Mouse (Mus musculus): ENCODE data around the gene Rapgef6. TPM values are rescaled to one million over a fixed set of nuclear protein-coding genes. Genes with fewer than 3 reads are reported as not detected.

Rapgef6 gene
- polyA plus RNA-seq, 1 experiment from 2014 or later = 27.8 TPM

- no peaks in the 10 kb centered on the region for H3K27me3 ChIP-seq (ENCODE audit: control insufficient read depth, insufficient read depth, low read length)
- 76% methylated on average over 2 of the region's 2 CpGs for WGBS
- no peaks in the 10 kb centered on the region for H3K9me3 ChIP-seq (replicated peaks; ENCODE audit: control insufficient read depth, low read length)
- H3K4me1 ChIP-seq (ENCODE audit: control insufficient read depth, insufficient read depth, low read length) = no peaks in the 10 kb centered on the region
- H3K27ac ChIP-seq (replicated peaks; ENCODE audit: low read depth, low read length) = no peak overlapping the region
- no peak overlapping the region for H3K4me2 ChIP-seq (ENCODE audit: low read depth, low read length)
- ATAC-seq (replicated peaks; ENCODE audit: insufficient number of reproducible peaks, low FRiP score, low TSS enrichment, low read depth) = no peak
- H3K4me3 ChIP-seq (ENCODE audit: low read depth, low read length) = no peak overlapping the region
- H3K36me3 ChIP-seq (replicated peaks; ENCODE audit: control insufficient read depth, insufficient read depth, low read depth, low read length) = no peaks in the 10 kb centered on the region; the same call in 1 of the 2 replicates
- no peak for DNase-seq (ENCODE audit: low spot score)
- no peak overlapping the region for H3K9ac ChIP-seq (replicated peaks; ENCODE audit: low read length)
These were observed 190.2 kb downstream of the Rapgef6 start for GRCm38 (mm10) chr11:54712849-54713248.

- no peaks in the 10 kb centered on the region for H3K4me1 ChIP-seq (ENCODE audit: control insufficient read depth, insufficient read depth, low read length)
- H3K9me3 ChIP-seq (replicated peaks; ENCODE audit: control insufficient read depth, low read length) = no peaks in the 10 kb centered on the region
- no peak overlapping the region for H3K9ac ChIP-seq (replicated peaks; ENCODE audit: low read length)
- 74% methylated on average over 3 of the region's 3 CpGs for WGBS
- ATAC-seq (replicated peaks; ENCODE audit: insufficient number of reproducible peaks, low FRiP score, low TSS enrichment, low read depth) (no peak), DNase-seq (ENCODE audit: low spot score) (no peak)
- no peaks in the 10 kb centered on the region for H3K27me3 ChIP-seq (ENCODE audit: control insufficient read depth, insufficient read depth, low read length)
- H3K4me3 ChIP-seq (ENCODE audit: low read depth, low read length) = no peak overlapping the region
- H3K36me3 ChIP-seq (replicated peaks; ENCODE audit: control insufficient read depth, insufficient read depth, low read depth, low read length) = peaks cover 3% of the 10 kb centered on the region
- H3K4me2 ChIP-seq (ENCODE audit: low read depth, low read length) = no peak overlapping the region
- no peak overlapping the region for H3K27ac ChIP-seq (replicated peaks; ENCODE audit: low read depth, low read length)
These were observed 195.2 kb downstream of the Rapgef6 start for GRCm38 (mm10) chr11:54717893-54718292.

- Histone ChIP-seq H3K36me3 (replicated peaks; ENCODE audit: control insufficient read depth, insufficient read depth, low read depth, low read length) (peaks cover 3% of the 10 kb centered on the region), H3K4me2 (ENCODE audit: low read depth, low read length) (no peak overlapping the region), H3K27me3 (ENCODE audit: control insufficient read depth, insufficient read depth, low read length) (no peaks in the 10 kb centered on the region), H3K27ac (replicated peaks; ENCODE audit: low read depth, low read length) (no peak overlapping the region), H3K9me3 (replicated peaks; ENCODE audit: control insufficient read depth, low read length) (no peaks in the 10 kb centered on the region), H3K4me3 (ENCODE audit: low read depth, low read length) (no peak overlapping the region), H3K9ac (replicated peaks; ENCODE audit: low read length) (no peak overlapping the region), H3K4me1 (ENCODE audit: control insufficient read depth, insufficient read depth, low read length) (no peaks in the 10 kb centered on the region)
- WGBS = 88% methylated on average over 3 of the region's 3 CpGs
- DNase-seq (ENCODE audit: low spot score) (no peak), ATAC-seq (replicated peaks; ENCODE audit: insufficient number of reproducible peaks, low FRiP score, low TSS enrichment, low read depth) (no peak)
These were observed 196.0 kb downstream of the Rapgef6 start for GRCm38 (mm10) chr11:54718601-54719000.

GRCm38 (mm10) chr11:54722057-54722456 is 199.4 kb downstream of the Rapgef6 start:
- ATAC-seq (replicated peaks; ENCODE audit: insufficient number of reproducible peaks, low FRiP score, low TSS enrichment, low read depth) (no peak), DNase-seq (ENCODE audit: low spot score) (no peak)
- H3K9ac ChIP-seq (replicated peaks; ENCODE audit: low read length) = no peak overlapping the region
- WGBS = 90% methylated on average over 6 of the region's 6 CpGs
- H3K4me3 ChIP-seq (ENCODE audit: low read depth, low read length) = no peak overlapping the region
- H3K27ac ChIP-seq (replicated peaks; ENCODE audit: low read depth, low read length) = no peak overlapping the region
- H3K36me3 ChIP-seq (replicated peaks; ENCODE audit: control insufficient read depth, insufficient read depth, low read depth, low read length) = peaks cover 3% of the 10 kb centered on the region
- no peaks in the 10 kb centered on the region for H3K27me3 ChIP-seq (ENCODE audit: control insufficient read depth, insufficient read depth, low read length)
- H3K4me1 ChIP-seq (ENCODE audit: control insufficient read depth, insufficient read depth, low read length) = no peaks in the 10 kb centered on the region
- no peak overlapping the region for H3K4me2 ChIP-seq (ENCODE audit: low read depth, low read length)
- H3K9me3 ChIP-seq (replicated peaks; ENCODE audit: control insufficient read depth, low read length) = no peaks in the 10 kb centered on the region

- Histone ChIP-seq H3K4me3 (ENCODE audit: low read depth, low read length) (no peak overlapping the region), H3K9me3 (replicated peaks; ENCODE audit: control insufficient read depth, low read length) (no peaks in the 10 kb centered on the region), H3K4me2 (ENCODE audit: low read depth, low read length) (no peak overlapping the region), H3K36me3 (replicated peaks; ENCODE audit: control insufficient read depth, insufficient read depth, low read depth, low read length) (peaks cover 6% of the 10 kb centered on the region), H3K27me3 (ENCODE audit: control insufficient read depth, insufficient read depth, low read length) (no peaks in the 10 kb centered on the region), H3K27ac (replicated peaks; ENCODE audit: low read depth, low read length) (no peak overlapping the region), H3K9ac (replicated peaks; ENCODE audit: low read length) (no peak overlapping the region), H3K4me1 (ENCODE audit: control insufficient read depth, insufficient read depth, low read length) (no peaks in the 10 kb centered on the region)
- 94% methylated on average over 4 of the region's 4 CpGs for WGBS
- ATAC-seq (replicated peaks; ENCODE audit: insufficient number of reproducible peaks, low FRiP score, low TSS enrichment, low read depth) (no peak), DNase-seq (ENCODE audit: low spot score) (no peak)
These were observed 201.8 kb downstream of the Rapgef6 start for GRCm38 (mm10) chr11:54724353-54725034.

GRCm38 (mm10) chr11:54726571-54727062 is 204.0 kb downstream of the Rapgef6 start:
- no peak overlapping the region for H3K4me3 ChIP-seq (ENCODE audit: low read depth, low read length)
- 82% methylated on average over 3 of the region's 3 CpGs for WGBS
- ATAC-seq (replicated peaks; ENCODE audit: insufficient number of reproducible peaks, low FRiP score, low TSS enrichment, low read depth) = no peak
- no peak for DNase-seq (ENCODE audit: low spot score)
- H3K36me3 ChIP-seq (replicated peaks; ENCODE audit: control insufficient read depth, insufficient read depth, low read depth, low read length) = peaks cover 6% of the 10 kb centered on the region
- H3K4me2 ChIP-seq (ENCODE audit: low read depth, low read length) = no peak overlapping the region
- no peaks in the 10 kb centered on the region for H3K27me3 ChIP-seq (ENCODE audit: control insufficient read depth, insufficient read depth, low read length)
- no peaks in the 10 kb centered on the region for H3K9me3 ChIP-seq (replicated peaks; ENCODE audit: control insufficient read depth, low read length)
- no peak overlapping the region for H3K9ac ChIP-seq (replicated peaks; ENCODE audit: low read length)
- no peaks in the 10 kb centered on the region for H3K4me1 ChIP-seq (ENCODE audit: control insufficient read depth, insufficient read depth, low read length)
- H3K27ac ChIP-seq (replicated peaks; ENCODE audit: low read depth, low read length) = no peak overlapping the region

GRCm38 (mm10) chr11:54727327-54727901 is 204.8 kb downstream of the Rapgef6 start:
- DNase-seq (ENCODE audit: low spot score) (no peak), ATAC-seq (replicated peaks; ENCODE audit: insufficient number of reproducible peaks, low FRiP score, low TSS enrichment, low read depth) (no peak)
- Histone ChIP-seq H3K36me3 (replicated peaks; ENCODE audit: control insufficient read depth, insufficient read depth, low read depth, low read length) (peaks cover 3% of the 10 kb centered on the region), H3K27me3 (ENCODE audit: control insufficient read depth, insufficient read depth, low read length) (no peaks in the 10 kb centered on the region), H3K4me3 (ENCODE audit: low read depth, low read length) (no peak overlapping the region), H3K27ac (replicated peaks; ENCODE audit: low read depth, low read length) (no peak overlapping the region), H3K4me2 (ENCODE audit: low read depth, low read length) (no peak overlapping the region), H3K4me1 (ENCODE audit: control insufficient read depth, insufficient read depth, low read length) (no peaks in the 10 kb centered on the region), H3K9ac (replicated peaks; ENCODE audit: low read length) (no peak overlapping the region), H3K9me3 (replicated peaks; ENCODE audit: control insufficient read depth, low read length) (no peaks in the 10 kb centered on the region)
- 80% methylated on average over 5 of the region's 5 CpGs for WGBS

GRCm38 (mm10) chr11:54728371-54728770 is 205.7 kb downstream of the Rapgef6 start:
- no peaks in the 10 kb centered on the region for H3K9me3 ChIP-seq (replicated peaks; ENCODE audit: control insufficient read depth, low read length)
- no peaks in the 10 kb centered on the region for H3K4me1 ChIP-seq (ENCODE audit: control insufficient read depth, insufficient read depth, low read length)
- 94% methylated on average over 2 of the region's 2 CpGs for WGBS
- DNase-seq (ENCODE audit: low spot score) (no peak), ATAC-seq (replicated peaks; ENCODE audit: insufficient number of reproducible peaks, low FRiP score, low TSS enrichment, low read depth) (no peak)
- no peak overlapping the region for H3K4me2 ChIP-seq (ENCODE audit: low read depth, low read length)
- no peak overlapping the region for H3K4me3 ChIP-seq (ENCODE audit: low read depth, low read length)
- peaks cover 3% of the 10 kb centered on the region for H3K36me3 ChIP-seq (replicated peaks; ENCODE audit: control insufficient read depth, insufficient read depth, low read depth, low read length)
- no peak overlapping the region for H3K27ac ChIP-seq (replicated peaks; ENCODE audit: low read depth, low read length)
- no peaks in the 10 kb centered on the region for H3K27me3 ChIP-seq (ENCODE audit: control insufficient read depth, insufficient read depth, low read length)
- no peak overlapping the region for H3K9ac ChIP-seq (replicated peaks; ENCODE audit: low read length)

All from embryonic facial prominence, embryonic 11.5 days (tissue).